Mouse (Mus musculus): ENCODE measurements around the gene Trpc4. TPM values are rescaled to one million over a fixed set of nuclear protein-coding genes. Genes with fewer than 3 reads are reported as not detected.

The Trpc4 gene
- polyA plus RNA-seq, 1 experiment from 2014 or later, result 6.1 TPM

- Histone ChIP-seq H3K9ac (ENCODE audit: low read length) (no peak overlapping the region), H3K27me3 (replicated peaks; ENCODE audit: control insufficient read depth, insufficient read depth, low read length) (no peaks in the 10 kb centered on the region), H3K9me3 (replicated peaks; ENCODE audit: control insufficient read depth, low read length) (no peaks in the 10 kb centered on the region), H3K36me3 (ENCODE audit: control insufficient read depth, insufficient read depth, low read length) (no peaks in the 10 kb centered on the region), H3K4me2 (ENCODE audit: low read length) (no peak overlapping the region), H3K4me3 (ENCODE audit: low read depth, low read length) (no peak overlapping the region), H3K4me1 (ENCODE audit: control insufficient read depth, insufficient read depth, low read length) (no peaks in the 10 kb centered on the region), H3K27ac (ENCODE audit: low read depth, low read length) (no peak overlapping the region)
- DNase-seq (ENCODE audit: low spot score) (peak; percentile 43), ATAC-seq (no peak)
- WGBS, result 62% methylated on average over 2 of the region's 2 CpGs
Measured at GRCm38 (mm10) chr3:54314055-54314454, 158.2 kb downstream of the Trpc4 start.

- H3K9me3 ChIP-seq (replicated peaks; ENCODE audit: control insufficient read depth, low read length), result no peaks in the 10 kb centered on the region
- ATAC-seq, result peak; percentile 48; the same call in 1 of the 2 replicates
- no peak overlapping the region for H3K4me2 ChIP-seq (ENCODE audit: low read length)
- no peaks in the 10 kb centered on the region for H3K4me1 ChIP-seq (ENCODE audit: control insufficient read depth, insufficient read depth, low read length)
- peak; percentile 62 for DNase-seq (ENCODE audit: low spot score)
- H3K36me3 ChIP-seq (ENCODE audit: control insufficient read depth, insufficient read depth, low read length), result no peaks in the 10 kb centered on the region
- WGBS, result 32% methylated on average over 9 of the region's 9 CpGs
- no peak overlapping the region for H3K4me3 ChIP-seq (ENCODE audit: low read depth, low read length)
- H3K27ac ChIP-seq (ENCODE audit: low read depth, low read length), result no peak overlapping the region
- H3K27me3 ChIP-seq (replicated peaks; ENCODE audit: control insufficient read depth, insufficient read depth, low read length), result no peaks in the 10 kb centered on the region
- no peak overlapping the region for H3K9ac ChIP-seq (ENCODE audit: low read length)
Measured at GRCm38 (mm10) chr3:54352891-54353652, 197.2 kb downstream of the Trpc4 start.

- H3K9ac ChIP-seq (ENCODE audit: low read length), result no peak overlapping the region
- WGBS, result 72% methylated on average over 3 of the region's 3 CpGs
Measured at GRCm38 (mm10) chr3:54357561-54357960, 201.7 kb downstream of the Trpc4 start.

GRCm38 (mm10) chr3:54358463-54359189, 202.8 kb downstream of the Trpc4 start:
- Histone ChIP-seq H3K27me3 (replicated peaks; ENCODE audit: control insufficient read depth, insufficient read depth, low read length) (no peaks in the 10 kb centered on the region), H3K9ac (ENCODE audit: low read length) (no peak overlapping the region), H3K9me3 (replicated peaks; ENCODE audit: control insufficient read depth, low read length) (no peaks in the 10 kb centered on the region), H3K4me1 (ENCODE audit: control insufficient read depth, insufficient read depth, low read length) (no peaks in the 10 kb centered on the region), H3K27ac (ENCODE audit: low read depth, low read length) (no peak overlapping the region), H3K36me3 (ENCODE audit: control insufficient read depth, insufficient read depth, low read length) (no peaks in the 10 kb centered on the region), H3K4me2 (ENCODE audit: low read length) (no peak overlapping the region), H3K4me3 (ENCODE audit: low read depth, low read length) (no peak overlapping the region)
- DNase-seq (ENCODE audit: low spot score) (no peak), ATAC-seq (no peak)
- 74% methylated on average over 15 of the region's 15 CpGs for WGBS

More at GRCm38 (mm10) chr3:54357561-54357960, 201.7 kb downstream of the Trpc4 start:
- Histone ChIP-seq H3K9me3 (replicated peaks; ENCODE audit: control insufficient read depth, low read length) (no peaks in the 10 kb centered on the region), H3K4me2 (ENCODE audit: low read length) (no peak overlapping the region), H3K27me3 (replicated peaks; ENCODE audit: control insufficient read depth, insufficient read depth, low read length) (no peaks in the 10 kb centered on the region), H3K4me1 (ENCODE audit: control insufficient read depth, insufficient read depth, low read length) (no peaks in the 10 kb centered on the region), H3K4me3 (ENCODE audit: low read depth, low read length) (no peak overlapping the region), H3K36me3 (ENCODE audit: control insufficient read depth, insufficient read depth, low read length) (no peaks in the 10 kb centered on the region), H3K27ac (ENCODE audit: low read depth, low read length) (no peak overlapping the region)
- ATAC-seq (peak; percentile 58; the same call in 1 of the 2 replicates), DNase-seq (ENCODE audit: low spot score) (peak; percentile 79)

- no peaks in the 10 kb centered on the region for H3K4me1 ChIP-seq (ENCODE audit: control insufficient read depth, insufficient read depth, low read length)
- H3K4me2 ChIP-seq (ENCODE audit: low read length), result no peak within 1 kb of the TSS
- H3K36me3 ChIP-seq (ENCODE audit: control insufficient read depth, insufficient read depth, low read length), result no peaks in the 10 kb centered on the region
- no peaks in the 10 kb centered on the region for H3K9me3 ChIP-seq (replicated peaks; ENCODE audit: control insufficient read depth, low read length)
- H3K27ac ChIP-seq (ENCODE audit: low read depth, low read length), result no peak within 1 kb of the TSS
- DNase-seq (ENCODE audit: low spot score), result no peak
- no peaks in the 10 kb centered on the region for H3K27me3 ChIP-seq (replicated peaks; ENCODE audit: control insufficient read depth, insufficient read depth, low read length)
- no peak within 1 kb of the TSS for H3K4me3 ChIP-seq (ENCODE audit: low read depth, low read length)
- no peak within 1 kb of the TSS for H3K9ac ChIP-seq (ENCODE audit: low read length)
- WGBS, result 64% methylated on average over 6 of the region's 6 CpGs
- ATAC-seq, result no peak
Measured at GRCm38 (mm10) chr3:54360897-54361296, 205.1 kb downstream of the Trpc4 start, which contains the start of gene Postn. Postn (plus strand) TSS chr3:54361109.

GRCm38 (mm10) chr3:54361656-54362055, 205.8 kb downstream of the Trpc4 start:
- no peaks in the 10 kb centered on the region for H3K27me3 ChIP-seq (replicated peaks; ENCODE audit: control insufficient read depth, insufficient read depth, low read length)
- H3K27ac ChIP-seq (ENCODE audit: low read depth, low read length), result no peak overlapping the region
- H3K4me1 ChIP-seq (ENCODE audit: control insufficient read depth, insufficient read depth, low read length), result no peaks in the 10 kb centered on the region
- H3K4me3 ChIP-seq (ENCODE audit: low read depth, low read length), result no peak overlapping the region
- no peaks in the 10 kb centered on the region for H3K36me3 ChIP-seq (ENCODE audit: control insufficient read depth, insufficient read depth, low read length)
- no peak overlapping the region for H3K9ac ChIP-seq (ENCODE audit: low read length)
- H3K9me3 ChIP-seq (replicated peaks; ENCODE audit: control insufficient read depth, low read length), result no peaks in the 10 kb centered on the region
- no peak overlapping the region for H3K4me2 ChIP-seq (ENCODE audit: low read length)
- DNase-seq (ENCODE audit: low spot score) (no peak), ATAC-seq (no peak)

Other genes with a start within 250 kb of the Trpc4 start
- gene Postn, start 205.1 kb downstream of the Trpc4 start, polyA plus RNA-seq (2014; fragmentation: Nextera tagmentation; extraction: Ambion mirVana), result 15.0 and 17.9 TPM in 2 replicates

All from forebrain, embryonic 14.5 days (tissue).